Mouse (Mus musculus): Measurements from ENCODE around the gene Dbi.

The Dbi gene

GRCm38 (mm10) chr1:120120969-120121811, at the start of gene Dbi, which contains the start of gene 3110009E18Rik:
TSS of gene Dbi (minus strand) at chr1:120121078.
TSS of gene 3110009E18Rik (plus strand) at chr1:120121187.
- DNase-seq (ENCODE audit: low spot score in 2 of 2) = peak; percentile 96 to 98

GRCm38 (mm10) chr1:120170307-120170706, 49.4 kb upstream of the Dbi start:
- DNase-seq (ENCODE audit: low spot score in 2 of 2) = no peak

GRCm38 (mm10) chr1:120168674-120169073, 47.8 kb upstream of the Dbi start:
- DNase-seq (ENCODE audit: low spot score in 2 of 2) = no peak

GRCm38 (mm10) chr1:120168016-120168415, 47.1 kb upstream of the Dbi start:
- DNase-seq (ENCODE audit: low spot score in 2 of 2) = no peak

- DNase-seq (ENCODE audit: low spot score in 2 of 2) = no peak
These were observed 41.7 kb upstream of the Dbi start for GRCm38 (mm10) chr1:120162616-120163015.

- DNase-seq (ENCODE audit: low spot score in 2 of 2) = no peak
These were observed 40.6 kb upstream of the Dbi start for GRCm38 (mm10) chr1:120161502-120161901.

GRCm38 (mm10) chr1:120158474-120159127, 37.7 kb upstream of the Dbi start:
- no peak for DNase-seq (ENCODE audit: low spot score in 2 of 2)

- no peak for DNase-seq (ENCODE audit: low spot score in 2 of 2)
These were observed 34.4 kb upstream of the Dbi start for GRCm38 (mm10) chr1:120155325-120155724.

- DNase-seq (ENCODE audit: low spot score in 2 of 2) = no peak
These were observed 33.4 kb upstream of the Dbi start for GRCm38 (mm10) chr1:120154232-120154631.

- DNase-seq (ENCODE audit: low spot score in 2 of 2) = no peak
These were observed 26.1 kb upstream of the Dbi start for GRCm38 (mm10) chr1:120146994-120147393.

- DNase-seq (ENCODE audit: low spot score in 2 of 2) = no peak
These were observed 24.8 kb upstream of the Dbi start for GRCm38 (mm10) chr1:120145527-120146216.

GRCm38 (mm10) chr1:120142551-120142950, 21.7 kb upstream of the Dbi start:
- no peak for DNase-seq (ENCODE audit: low spot score in 2 of 2)

GRCm38 (mm10) chr1:120140144-120140693, 19.3 kb upstream of the Dbi start:
- DNase-seq (ENCODE audit: low spot score in 2 of 2) = no peak

GRCm38 (mm10) chr1:120138923-120139540, 18.2 kb upstream of the Dbi start:
- no peak for DNase-seq (ENCODE audit: low spot score in 2 of 2)

- peak in 1 of 2 experiments; percentile 17 for DNase-seq (ENCODE audit: low spot score in 2 of 2)
These were observed 15.3 kb upstream of the Dbi start for GRCm38 (mm10) chr1:120135934-120136786.

GRCm38 (mm10) chr1:120132376-120132775, 11.5 kb upstream of the Dbi start:
- no peak for DNase-seq (ENCODE audit: low spot score in 2 of 2)

- DNase-seq (ENCODE audit: low spot score in 2 of 2) = no peak
These were observed 5.4 kb upstream of the Dbi start for GRCm38 (mm10) chr1:120126318-120126717.

GRCm38 (mm10) chr1:120125471-120125870, 4.6 kb upstream of the Dbi start:
- DNase-seq (ENCODE audit: low spot score in 2 of 2) = no peak

- DNase-seq (ENCODE audit: low spot score in 2 of 2) = no peak
These were observed 4.0 kb upstream of the Dbi start for GRCm38 (mm10) chr1:120124839-120125238.

- DNase-seq (ENCODE audit: low spot score in 2 of 2) = no peak
These were observed 1.9 kb upstream of the Dbi start for GRCm38 (mm10) chr1:120122634-120123383.
